Mouse (Mus musculus): ENCODE data around the gene Traf3. TPM values are rescaled to one million over a fixed set of nuclear protein-coding genes. Genes with fewer than 3 reads are reported as not detected.

Gene Traf3
- total RNA-seq, 2 experiments from 2014 or later, result 16.8 to 17.3 TPM

DNA sequence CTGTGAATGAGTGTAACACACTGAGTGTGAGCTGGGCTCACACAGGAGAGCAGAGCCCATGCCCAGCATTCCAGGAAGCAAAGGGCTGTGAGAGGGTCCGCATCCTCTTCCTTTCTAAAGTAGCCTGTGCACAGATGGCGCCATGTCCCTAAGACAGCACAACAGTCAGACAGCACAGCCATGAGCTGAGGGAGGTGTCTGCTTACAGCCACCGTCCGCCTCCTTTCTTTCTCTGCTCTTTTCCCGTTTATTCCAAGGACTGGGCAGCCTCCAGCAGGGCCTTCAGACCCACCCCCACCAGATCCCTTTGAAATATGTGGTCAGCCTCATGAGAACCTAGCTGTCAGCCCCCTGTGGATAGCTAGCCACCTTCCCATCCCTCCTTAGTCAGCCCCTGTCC, 99.0 kb downstream of the Traf3 start:
- DNase-seq, result no peak

DNA sequence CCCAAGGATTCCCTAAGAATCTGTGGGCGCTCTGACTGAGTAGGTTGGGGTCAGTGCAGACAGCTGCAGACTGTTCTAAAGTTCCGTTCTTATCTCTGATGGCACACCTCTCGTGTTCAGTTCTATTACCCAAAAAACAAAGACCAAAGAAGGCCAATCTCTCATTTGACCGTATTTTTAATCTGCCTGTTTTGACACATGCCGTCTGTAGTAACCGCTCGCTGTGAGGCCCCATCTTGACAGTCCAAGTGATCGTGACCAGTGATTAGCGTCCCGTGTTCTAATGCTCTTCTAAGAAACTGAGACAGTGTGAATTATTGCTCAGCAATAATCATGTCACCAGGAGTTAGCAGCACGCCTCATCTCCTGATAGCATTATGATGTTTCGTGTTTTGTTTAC, 100.4 kb downstream of the Traf3 start:
- no peak for DNase-seq

DNA sequence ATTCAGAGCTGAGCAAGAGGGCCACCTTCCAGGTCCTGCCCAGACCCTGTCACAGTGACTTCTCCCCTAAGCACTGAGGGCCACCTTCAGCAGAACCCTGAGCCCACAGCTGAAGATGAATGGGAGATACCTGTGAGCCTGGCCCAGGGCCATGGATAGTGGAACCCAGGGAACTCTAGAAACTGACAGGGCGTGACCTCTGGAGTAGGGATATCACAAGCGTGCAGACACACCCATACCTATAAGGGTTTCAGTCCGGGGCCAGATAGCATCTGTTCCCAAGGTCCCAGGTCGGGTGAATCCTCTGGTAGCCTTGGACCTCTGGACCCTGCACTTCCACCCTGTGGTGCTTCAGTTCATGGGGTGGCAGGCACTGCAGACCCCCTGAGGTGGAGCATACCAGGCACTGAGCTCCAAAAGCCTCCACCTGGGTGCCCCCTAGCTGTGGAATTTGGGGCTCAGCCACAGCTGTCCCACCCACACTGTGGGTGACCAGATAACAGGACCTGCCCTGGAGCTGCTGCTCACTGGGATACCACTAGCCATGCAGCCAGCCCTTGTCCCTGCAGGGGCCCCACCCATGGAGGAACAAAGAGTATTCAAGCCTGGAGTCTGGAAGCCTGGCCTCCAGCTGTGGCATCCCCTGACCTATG, 101.6 kb downstream of the Traf3 start:
- no peak for DNase-seq

DNA sequence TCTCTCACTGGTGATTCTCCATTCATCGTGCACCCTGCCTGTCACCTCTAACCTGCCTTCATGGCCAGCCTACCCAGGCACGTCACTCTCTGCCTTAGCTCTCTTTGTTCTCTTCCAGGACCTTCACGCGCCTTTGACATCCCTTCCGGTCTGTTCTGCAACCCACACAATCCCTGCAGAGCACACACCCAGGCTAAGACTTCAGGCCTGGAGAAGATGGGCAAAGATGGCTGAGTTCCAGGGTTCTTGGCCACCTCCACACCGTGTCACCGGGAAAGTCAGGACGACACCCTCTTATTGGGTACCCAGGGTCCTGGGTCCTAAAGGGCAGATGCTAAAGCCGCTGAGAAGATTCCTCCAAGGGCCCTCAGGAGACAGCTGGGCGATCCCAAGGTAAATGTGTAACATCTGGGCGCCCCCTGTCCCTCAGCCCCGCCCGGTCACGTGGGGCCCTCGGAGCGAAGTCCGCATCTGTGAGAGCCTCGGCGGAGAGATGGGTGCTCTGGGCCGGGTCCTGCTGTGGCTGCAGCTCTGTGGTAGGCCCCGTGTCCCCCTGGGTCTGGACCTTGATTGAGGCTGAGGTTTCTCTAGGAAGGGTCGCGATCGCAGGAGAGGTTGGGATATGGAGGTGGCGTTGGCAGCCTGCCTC, 104.6 kb downstream of the Traf3 start, which contains the start of gene Amn:
TSS of gene Amn (plus strand) at position 467 of the 649 bp plus-strand sequence.
- no peak for DNase-seq

DNA sequence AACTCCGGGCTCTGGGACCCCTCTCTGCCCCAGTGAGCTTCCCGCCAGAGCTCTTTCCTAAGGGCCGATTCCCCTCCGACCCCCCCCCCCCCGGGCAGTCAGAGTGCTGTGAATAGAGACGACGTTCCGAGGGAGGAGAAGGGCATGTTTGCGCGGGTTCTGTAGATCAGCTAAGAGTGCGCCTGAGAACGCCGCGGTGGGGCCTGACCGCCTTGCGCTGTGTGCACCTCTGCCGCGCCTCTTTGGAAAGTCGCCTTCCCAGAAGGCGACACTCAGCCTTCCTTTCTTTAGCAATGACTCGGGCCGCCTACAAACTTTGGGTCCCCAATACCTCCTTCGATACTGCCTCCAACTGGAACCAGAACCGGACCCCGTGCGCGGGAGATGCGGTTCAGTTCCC, 105.2 kb downstream of the Traf3 start:
- DNase-seq, result no peak

DNA sequence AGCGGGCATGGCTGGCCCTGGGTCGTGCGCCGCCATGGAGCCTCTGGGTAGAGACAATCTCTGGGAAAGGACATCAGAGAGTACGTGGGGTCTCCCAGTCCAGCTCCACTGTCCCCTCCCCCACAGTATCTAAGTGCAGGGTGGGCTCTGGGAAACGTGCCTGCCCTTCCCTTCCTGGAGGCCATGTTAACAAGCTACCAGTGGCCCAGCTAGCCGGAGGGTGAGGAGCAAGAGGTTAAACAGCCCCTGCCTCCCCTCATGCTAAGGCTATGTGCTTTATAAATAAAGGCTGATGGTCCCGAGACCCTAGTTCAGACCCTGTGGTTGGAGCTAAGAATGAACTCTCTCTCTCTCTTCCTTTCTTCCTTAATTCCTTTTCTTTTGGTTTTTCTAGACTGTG, 105.8 kb downstream of the Traf3 start:
- no peak for DNase-seq

DNA sequence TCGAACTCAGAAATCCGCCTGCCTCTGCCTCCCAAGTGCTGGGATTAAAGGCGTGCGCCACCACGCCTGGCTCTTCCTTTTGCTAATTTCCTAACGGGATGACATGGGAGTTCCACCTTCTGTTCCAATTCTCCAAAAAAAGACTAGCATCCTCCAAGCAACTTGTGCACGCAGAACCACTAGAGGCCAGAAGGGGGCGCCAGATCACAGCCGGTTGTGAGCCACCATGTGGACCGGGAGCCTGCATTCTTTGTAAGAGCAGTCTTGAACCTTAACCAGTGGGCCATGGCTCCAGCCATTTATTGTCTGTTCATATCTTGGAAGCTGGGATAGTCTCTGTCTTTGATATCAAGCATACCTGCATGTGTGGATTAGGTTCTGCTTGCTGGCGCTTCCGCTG, 106.2 kb downstream of the Traf3 start:
- DNase-seq, result peak; percentile 85

DNA sequence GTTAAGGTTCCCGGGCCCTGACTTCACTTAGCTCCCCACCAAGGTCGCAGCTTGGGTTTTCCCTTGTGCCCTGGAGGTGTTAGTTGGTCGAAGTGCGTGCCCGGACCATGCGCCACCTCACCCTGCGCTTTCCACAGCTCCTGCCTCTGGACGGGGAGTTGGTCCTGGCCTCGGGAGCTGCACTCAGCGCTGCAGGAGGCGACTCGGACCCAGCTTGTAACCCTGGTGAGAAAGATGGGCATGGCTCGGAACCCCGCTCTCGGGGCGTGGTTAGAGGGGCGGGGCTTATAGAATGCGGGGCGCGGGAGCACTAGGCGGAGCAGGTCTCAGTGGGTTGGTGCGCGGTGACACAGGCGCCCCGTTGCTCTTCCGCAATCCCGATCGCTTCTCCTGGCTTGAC, 107.8 kb downstream of the Traf3 start:
- no peak for DNase-seq

DNA sequence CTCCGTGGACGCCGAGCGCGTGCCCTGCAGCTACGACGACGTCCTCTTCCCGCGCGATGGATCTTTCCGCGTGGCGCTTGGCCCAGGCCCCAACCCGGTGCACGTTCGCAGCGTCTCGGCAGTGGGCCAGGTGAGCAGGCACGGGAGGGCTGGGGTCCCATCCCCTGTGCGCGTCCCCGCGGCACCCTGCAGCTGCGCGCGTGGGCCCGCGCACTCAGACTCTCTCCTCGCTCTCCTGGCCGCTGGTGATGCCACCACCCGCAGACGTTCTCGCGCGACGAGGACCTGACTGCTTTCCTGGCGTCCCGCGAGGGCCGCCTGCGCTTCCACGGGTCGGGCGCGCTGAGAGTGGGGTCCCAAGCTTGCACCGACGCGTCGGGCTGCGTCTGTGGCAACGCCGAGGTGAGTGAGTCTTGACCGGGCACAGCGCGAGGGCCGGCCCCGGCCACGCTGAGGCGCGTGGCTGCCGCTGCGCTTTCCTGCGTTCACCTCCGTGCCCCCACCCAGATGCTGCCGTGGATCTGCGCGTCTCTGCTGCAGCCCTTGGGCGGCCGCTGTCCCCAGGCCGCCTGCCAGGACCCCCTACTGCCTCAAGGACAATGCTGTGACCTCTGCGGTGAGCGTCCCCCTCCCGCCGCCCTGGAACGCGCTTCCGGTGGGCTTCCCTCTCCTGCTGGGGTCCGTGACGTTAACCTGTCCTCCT, 108.4 kb downstream of the Traf3 start:
- DNase-seq, result no peak

DNA sequence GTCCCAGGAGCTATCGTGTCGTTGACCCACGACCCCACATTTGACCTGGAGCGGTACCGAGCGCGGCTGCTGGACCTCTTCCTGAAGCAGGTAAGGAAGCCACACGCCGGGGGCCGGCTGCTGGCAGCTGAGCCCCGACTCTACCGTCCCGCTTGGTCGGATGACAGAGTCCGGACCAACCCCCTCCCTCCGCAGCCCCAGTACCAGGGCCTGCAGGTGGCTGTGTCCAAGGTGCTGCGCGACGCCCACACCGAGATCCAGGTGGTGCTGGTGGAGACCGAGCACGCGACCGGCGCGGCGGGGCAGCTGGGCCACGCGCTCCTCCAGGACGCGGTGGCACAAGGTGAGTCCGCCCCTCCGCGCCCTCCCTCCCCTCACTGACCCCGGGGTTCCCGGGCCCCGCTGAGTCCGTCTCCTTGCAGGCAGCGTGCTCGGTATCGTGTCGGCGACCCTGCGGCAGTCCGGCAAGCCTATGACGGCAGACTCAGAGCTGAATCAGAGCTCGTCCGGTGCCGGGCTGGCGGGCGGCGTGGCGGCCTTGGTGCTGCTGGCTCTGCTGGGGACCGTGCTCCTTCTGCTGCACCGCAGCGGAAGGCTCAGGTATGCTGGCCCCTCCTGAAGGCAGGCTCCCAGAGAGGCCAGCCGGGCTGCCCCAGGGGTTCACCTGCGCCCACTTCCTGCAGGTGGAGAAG, 109.1 kb downstream of the Traf3 start:
- DNase-seq, result no peak

DNA sequence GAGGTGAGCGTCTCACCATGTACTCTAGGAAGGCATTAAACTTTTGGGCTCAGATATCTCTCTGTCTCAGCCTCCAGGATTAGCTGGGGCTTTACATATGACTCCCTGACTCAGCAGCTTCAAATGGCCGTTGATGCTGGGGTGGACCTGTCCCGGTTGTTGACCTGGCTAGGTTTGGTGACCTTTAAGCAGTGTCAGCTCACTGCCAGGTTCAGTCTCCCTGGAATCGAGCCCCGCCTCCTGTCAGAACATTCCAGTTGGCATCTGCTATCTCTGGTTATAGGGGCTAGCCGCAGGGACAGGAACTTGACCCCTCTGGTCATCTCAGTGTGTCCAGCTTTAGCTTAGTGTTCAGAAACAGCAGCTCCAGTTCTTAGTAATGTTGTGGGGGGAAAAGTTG, 110.2 kb downstream of the Traf3 start:
- DNase-seq, result no peak

DNA sequence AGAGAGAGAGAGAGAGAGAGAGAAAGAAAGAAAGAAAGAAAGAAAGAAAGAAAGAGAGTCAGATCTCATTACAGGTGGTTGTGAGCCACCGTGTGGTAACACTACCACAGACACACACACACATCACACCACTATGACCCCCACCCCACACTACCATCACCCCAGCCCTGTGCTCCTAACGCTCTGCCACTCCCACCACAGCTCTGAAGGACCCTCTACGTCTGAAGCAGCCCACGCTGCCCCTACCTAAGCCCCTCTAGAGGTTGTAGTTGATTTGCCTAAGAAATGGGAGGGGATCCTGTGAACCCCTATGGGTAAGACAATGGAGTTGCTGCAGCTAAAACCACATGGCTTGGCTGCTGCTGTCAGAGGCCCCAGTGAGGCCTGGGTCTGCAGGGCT, 117.4 kb downstream of the Traf3 start:
- DNase-seq, result no peak

DNA sequence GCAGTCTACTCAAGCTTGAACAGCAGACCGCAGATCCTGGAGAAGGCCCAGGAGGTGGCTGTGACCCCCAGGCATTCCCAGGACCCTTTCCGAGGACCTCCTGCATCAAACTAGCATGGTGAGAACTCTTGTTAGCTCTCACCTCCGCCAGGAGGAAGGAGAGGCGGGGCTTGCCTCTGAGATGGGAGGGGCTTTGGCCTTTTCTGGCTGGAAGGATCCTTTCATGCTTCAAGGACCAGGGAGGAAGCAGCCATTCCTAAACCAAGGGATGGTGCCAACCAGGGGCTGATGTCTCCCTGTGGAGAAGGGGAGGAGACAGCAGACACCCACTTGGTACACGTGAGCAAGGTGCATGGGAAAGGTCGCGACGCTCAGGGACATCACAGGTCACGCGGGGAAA, 118.4 kb downstream of the Traf3 start:
- no peak for DNase-seq

DNA sequence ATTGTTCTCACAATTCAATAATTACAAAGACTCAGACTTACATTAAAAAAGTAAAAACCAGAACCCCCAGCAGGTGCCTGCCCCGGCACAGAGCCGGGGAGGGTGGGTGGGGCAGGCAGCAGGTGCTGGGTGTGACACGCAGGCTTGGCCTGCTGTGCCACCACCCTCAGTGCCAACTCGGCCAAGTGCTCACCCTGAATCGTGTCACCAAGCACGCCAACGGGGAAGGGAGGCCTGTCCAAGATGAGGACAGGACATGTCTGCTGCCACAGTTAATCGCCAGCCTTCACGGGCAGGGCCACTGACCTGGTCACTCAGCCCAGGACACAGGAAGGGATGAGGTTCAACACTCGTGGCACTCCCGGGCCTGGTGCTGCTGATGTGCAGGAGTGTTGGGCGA, 126.9 kb downstream of the Traf3 start:
- DNase-seq, result no peak

DNA sequence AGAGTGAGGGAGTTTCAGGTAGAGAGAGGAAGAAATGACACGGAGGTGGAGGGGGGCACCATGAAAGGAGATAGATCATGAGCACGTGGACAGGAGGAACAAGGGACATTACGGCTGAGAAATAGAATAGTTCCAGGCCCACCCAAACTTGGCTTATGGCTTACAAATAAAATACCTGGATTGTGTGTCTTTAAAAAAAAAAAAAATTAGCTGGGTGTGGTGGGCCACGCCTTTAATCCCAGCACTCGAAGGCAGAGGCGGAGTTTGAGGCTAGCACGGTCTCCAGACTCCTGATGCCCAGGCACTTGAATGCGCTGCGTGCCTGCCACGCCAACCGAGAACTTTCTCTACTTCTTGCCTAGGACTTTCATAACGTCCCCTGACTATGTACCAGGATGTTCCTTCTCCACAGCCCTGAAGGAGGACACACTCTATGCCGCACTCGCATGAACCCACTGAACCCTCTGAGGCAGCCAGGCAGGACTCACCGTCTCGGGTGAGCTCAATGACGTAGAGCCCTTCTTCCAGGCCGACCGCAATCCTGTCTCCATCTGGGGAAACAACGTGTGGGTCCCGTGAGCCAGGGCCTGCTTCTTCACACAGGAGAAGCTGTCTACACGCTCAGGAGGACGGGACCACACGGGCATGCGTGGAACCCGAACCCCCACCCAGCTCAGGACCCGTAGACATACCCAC, 135.3 kb downstream of the Traf3 start:
- DNase-seq, result no peak

DNA sequence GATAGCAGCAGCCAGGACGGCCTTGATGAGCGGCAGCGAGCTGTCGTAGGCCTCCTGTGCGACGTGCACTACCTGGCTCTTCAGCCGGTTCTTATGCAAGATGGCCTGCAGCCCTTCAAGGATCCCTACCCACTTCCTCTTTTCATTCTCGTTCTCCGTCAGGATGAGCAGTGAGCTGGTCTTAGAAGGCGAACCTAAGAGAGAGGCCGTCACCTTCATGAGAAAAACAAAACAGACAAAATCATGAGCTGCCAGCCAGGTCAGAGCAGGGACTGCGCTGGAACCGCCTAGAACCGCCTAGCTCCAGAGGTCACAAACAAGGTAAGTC, 135.8 kb downstream of the Traf3 start:
- DNase-seq, result no peak

DNA sequence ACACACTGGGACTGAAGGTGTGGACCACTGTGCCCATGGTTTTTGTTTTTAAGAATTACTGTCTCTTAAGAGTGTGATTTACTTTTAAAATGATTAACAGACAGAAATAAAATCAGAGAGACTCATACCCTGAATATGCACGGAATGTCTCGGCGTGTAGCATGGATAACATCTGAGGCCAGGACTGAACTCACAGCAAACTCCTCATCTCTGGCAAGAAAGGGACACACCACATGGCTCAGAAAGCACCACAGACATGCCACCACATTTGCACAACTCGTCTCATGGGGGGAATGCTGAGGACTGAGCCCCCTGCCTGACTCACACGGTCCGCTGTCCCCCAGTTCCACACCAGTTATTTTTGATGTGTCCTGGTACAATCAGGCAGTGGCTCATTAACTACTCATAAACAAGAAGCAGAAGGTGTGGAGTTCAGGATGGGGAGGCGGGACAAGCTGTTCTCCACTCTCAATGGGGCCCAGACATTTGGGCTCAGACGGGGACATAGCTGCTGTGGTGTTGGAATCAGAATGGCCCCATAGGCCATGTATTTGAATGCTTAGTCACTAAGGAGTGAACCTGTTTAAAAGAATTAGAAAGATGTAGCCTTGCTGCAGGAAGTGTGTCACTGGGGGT, 137.7 kb downstream of the Traf3 start:
- no peak for DNase-seq

DNA sequence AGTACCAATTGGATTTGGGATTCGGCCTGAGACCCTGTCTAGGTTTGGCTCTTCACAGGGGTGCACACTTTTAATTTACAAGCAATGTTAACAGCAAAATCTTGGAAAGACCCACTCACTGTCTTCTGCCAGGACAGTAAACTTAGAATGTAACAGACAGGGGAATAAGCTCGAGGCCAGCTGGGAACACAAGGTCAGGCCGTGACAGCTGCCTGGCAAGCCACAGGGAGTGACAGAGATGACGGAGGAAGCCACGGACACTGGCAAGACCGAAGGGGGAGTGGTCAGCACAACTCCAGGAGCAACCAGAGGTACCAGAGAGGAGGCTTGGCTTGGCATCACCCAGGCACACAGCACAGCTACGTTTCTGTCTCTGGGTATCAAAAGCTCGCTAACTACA, 140.7 kb downstream of the Traf3 start:
- no peak for DNase-seq

DNA sequence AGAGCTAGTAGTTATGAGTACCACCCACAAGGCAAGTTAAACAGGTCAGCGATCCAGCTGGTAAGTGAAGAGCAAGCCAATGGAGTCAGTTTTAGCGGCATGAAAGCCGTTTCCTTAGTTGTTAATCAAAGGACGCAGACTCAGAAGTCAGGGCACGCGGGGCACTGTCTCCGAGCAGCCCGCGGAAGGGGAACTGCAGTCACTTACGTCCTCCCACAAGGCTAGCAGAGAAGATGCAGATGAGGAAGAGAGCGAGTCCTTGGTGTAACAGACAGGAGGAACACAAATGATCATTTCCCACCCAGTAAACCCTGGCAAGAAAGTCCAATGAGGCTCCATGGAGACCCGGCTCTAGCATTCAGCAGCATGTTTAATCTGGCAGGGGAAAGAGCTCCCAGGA, 143.1 kb downstream of the Traf3 start:
- no peak for DNase-seq

DNA sequence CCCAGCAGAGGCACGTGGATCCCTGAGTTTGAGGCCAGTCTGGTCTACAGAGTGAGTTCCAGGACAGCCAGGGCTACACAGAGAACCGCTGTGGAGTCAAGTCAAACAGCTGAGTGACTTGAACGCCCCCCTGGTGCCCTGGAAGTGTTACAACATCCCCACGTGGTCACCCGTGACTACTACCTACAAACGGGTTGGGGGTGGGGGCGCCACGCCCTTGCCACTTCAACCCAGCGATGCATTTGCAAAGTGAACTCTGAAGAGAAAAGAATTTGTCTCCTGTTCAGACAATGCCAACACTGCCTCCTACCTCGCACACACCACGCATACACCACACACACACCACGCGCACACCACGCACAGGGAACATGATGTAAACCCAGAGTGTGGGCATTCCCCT, 143.8 kb downstream of the Traf3 start:
- no peak for DNase-seq

DNA sequence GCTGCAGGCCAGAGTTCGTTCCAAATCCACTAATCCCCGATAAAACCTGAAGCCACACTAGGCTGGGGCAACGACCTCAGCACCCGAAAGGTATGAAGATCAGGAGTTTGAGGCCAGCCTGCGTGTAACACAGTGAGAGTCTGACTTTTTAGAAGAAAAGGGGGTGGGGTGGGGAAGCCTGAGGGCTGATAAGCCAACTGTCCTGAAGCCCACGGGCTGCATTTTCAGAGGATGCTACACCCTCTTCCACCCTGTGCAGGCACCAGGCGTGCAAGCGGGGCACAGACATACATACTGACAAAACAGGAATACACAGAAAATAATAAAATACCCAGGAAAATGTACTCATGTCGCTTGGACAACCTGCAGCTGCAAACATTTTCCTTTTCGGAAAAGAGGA, 145.6 kb downstream of the Traf3 start:
- no peak for DNase-seq

DNA sequence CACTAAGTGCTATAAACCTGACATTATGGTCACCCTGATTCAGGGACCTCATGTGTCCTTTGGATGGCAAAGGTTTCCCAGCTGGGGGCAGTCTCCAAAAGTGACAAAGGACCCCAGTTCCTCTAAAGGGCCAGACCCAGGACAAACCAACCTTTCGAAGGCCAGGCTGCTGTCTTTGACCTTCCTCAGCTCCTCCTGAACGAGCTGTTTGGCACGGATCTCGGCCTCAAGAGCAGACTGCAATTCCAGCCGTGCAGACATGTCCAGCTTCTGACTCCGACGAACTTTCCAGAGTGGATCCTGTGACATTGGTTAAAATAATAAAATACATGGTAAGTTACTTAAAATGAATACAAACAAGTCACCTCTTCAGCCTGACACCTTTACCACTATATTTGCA, 148.1 kb downstream of the Traf3 start:
- no peak for DNase-seq

All from heart, postnatal 4 days (tissue).